Mouse (Mus musculus) MEL (cell line): ENCODE results near the gene Hnf1b. TPM values are rescaled to one million over a fixed set of nuclear protein-coding genes. Genes with fewer than 3 reads are reported as not detected.

Experiments
- DNase-seq: peaks from one replicate; pipeline ENCODE4 v3.0.0; 2011; ENCODE audit warnings: low read depth, low spot score
- H3K27ac ChIP-seq: 2 replicates; pipeline ENCODE4 v1.5.1; 2012; ENCODE audit warnings: low read depth, mild to moderate bottlenecking, control low read depth, low read length, moderate library complexity; ENCODE audit not compliant: control insufficient read depth
- H3K27me3 ChIP-seq, 2 experiments: fragments of 150-350 bp in 1 of 2; sonication (generic) in 1 of 2; 2 replicates each; pipeline ENCODE4 v1.6.1; 2012; ENCODE audit warnings: low read length in 2 of 2, mild to moderate bottlenecking in 2 of 2, improper control_type of control experiment in 1 of 2, moderate library complexity in 1 of 2; ENCODE audit not compliant: insufficient read depth in 2 of 2, control insufficient read depth in 1 of 2
- H3K36me3 ChIP-seq, 2 experiments: 2 replicates each; pipeline ENCODE4 v1.6.1; 2012 to 2014; ENCODE audit warnings: low read length in 2 of 2, improper control_type of control experiment in 1 of 2, inconsistent platforms in 1 of 2, mild to moderate bottlenecking in 1 of 2; ENCODE audit not compliant: insufficient read depth in 2 of 2, control insufficient read depth in 1 of 2
- H3K4me1 ChIP-seq, 2 experiments: fragments of 150-350 bp in 1 of 2; sonication (generic) in 1 of 2; 2 replicates each; pipeline ENCODE4 v1.6.1; 2012; ENCODE audit warnings: low read length in 2 of 2, improper control_type of control experiment in 1 of 2, mild to moderate bottlenecking in 1 of 2; ENCODE audit not compliant: insufficient read depth in 2 of 2, control insufficient read depth in 1 of 2
- H3K4me3 ChIP-seq, 2 experiments: fragments of 150-350 bp in 1 of 2; sonication (generic) in 1 of 2; 2 replicates each; pipeline ENCODE4 v1.5.1; 2012; ENCODE audit warnings: low read depth in 2 of 2, low read length in 2 of 2, mild to moderate bottlenecking in 2 of 2, moderate library complexity in 2 of 2, control low read depth in 1 of 2, improper control_type of control experiment in 1 of 2; ENCODE audit not compliant: control insufficient read depth in 1 of 2, insufficient read depth in 1 of 2
- H3K79me2 ChIP-seq: 2 replicates; pipeline ENCODE4 v1.6.1; 2012; ENCODE audit warnings: mild to moderate bottlenecking, low read length, moderate library complexity; ENCODE audit not compliant: control insufficient read depth, poor library complexity, insufficient read depth
- H3K9ac ChIP-seq: 2 replicates; pipeline ENCODE4 v1.6.1; 2012; ENCODE audit warnings: low read depth, mild to moderate bottlenecking, control low read depth, low read length, moderate library complexity; ENCODE audit not compliant: control insufficient read depth, poor library complexity, severe bottlenecking
- H3K9me3 ChIP-seq: fragments of 150-350 bp; sonication (generic); replicated peaks from 2 replicates; pipeline ENCODE4 v1.6.1; 2012; ENCODE audit warnings: mild to moderate bottlenecking, low read length, improper control_type of control experiment, moderate library complexity; ENCODE audit not compliant: insufficient read depth
- CTCF ChIP-seq, 3 experiments: IDR thresholded peaks in 2 of 3; conservative IDR thresholded peaks in 1 of 3; 2 replicates each; pipeline ENCODE4 v1.5.1; 2011 to 2012; ENCODE audit warnings: low read length in 3 of 3, low read depth in 2 of 3, mild to moderate bottlenecking in 2 of 3, improper control_type of control experiment in 1 of 3, inconsistent platforms in 1 of 3, mixed read lengths in 1 of 3, moderate library complexity in 1 of 3; ENCODE audit not compliant: control insufficient read depth in 1 of 3, insufficient read depth in 1 of 3, poor library complexity in 1 of 3, severe bottlenecking in 1 of 3
- E2F4 ChIP-seq: IDR thresholded peaks from 2 replicates; pipeline ENCODE4 v1.6.1; 2011; ENCODE audit warnings: low read depth, low read length, improper control_type of control experiment, borderline replicate concordance
- ELF1 ChIP-seq: IDR thresholded peaks from 2 replicates; pipeline ENCODE4 v1.6.1; 2014; ENCODE audit warnings: low read depth, mild to moderate bottlenecking, inconsistent platforms, low read length, improper control_type of control experiment, moderate library complexity
- MAZ ChIP-seq: IDR thresholded peaks from 2 replicates; pipeline ENCODE4 v1.6.1; 2012; ENCODE audit warnings: low read depth, mild to moderate bottlenecking, inconsistent platforms, low read length, improper control_type of control experiment
- MEF2A ChIP-seq: IDR thresholded peaks from 2 replicates; pipeline ENCODE4 v1.6.1; 2014; ENCODE audit warnings: low read depth, mild to moderate bottlenecking, inconsistent platforms, low read length, improper control_type of control experiment; ENCODE audit not compliant: poor library complexity, insufficient replicate concordance, severe bottlenecking; ENCODE audit errors: extremely low read depth
- MYB ChIP-seq: IDR thresholded peaks from 2 replicates; pipeline ENCODE4 v1.6.1; 2011; ENCODE audit warnings: mild to moderate bottlenecking, low read depth, low read length, improper control_type of control experiment
- NELFE ChIP-seq: IDR thresholded peaks from 2 replicates; pipeline ENCODE4 v1.6.1; 2011; ENCODE audit warnings: low read depth, low read length, improper control_type of control experiment
- RAD21 ChIP-seq: IDR thresholded peaks from 2 replicates; pipeline ENCODE4 v1.6.1; 2011; ENCODE audit warnings: mild to moderate bottlenecking, low read depth, low read length, improper control_type of control experiment
- SIN3A ChIP-seq: IDR thresholded peaks from 2 replicates; pipeline ENCODE4 v1.6.1; 2012; ENCODE audit warnings: low read length, improper control_type of control experiment, inconsistent platforms
- SMC3 ChIP-seq: IDR thresholded peaks from 2 replicates; pipeline ENCODE4 v1.6.1; 2011; ENCODE audit warnings: low read depth, low read length, improper control_type of control experiment
- TBP ChIP-seq: IDR thresholded peaks from 2 replicates; pipeline ENCODE4 v1.8.0; 2011; ENCODE audit warnings: low read depth, low read length, improper control_type of control experiment
- UBTF ChIP-seq: IDR thresholded peaks from 2 replicates; pipeline ENCODE4 v1.6.1; 2012; ENCODE audit warnings: low read depth, mild to moderate bottlenecking, inconsistent platforms, low read length, improper control_type of control experiment, moderate library complexity, borderline replicate concordance; ENCODE audit not compliant: insufficient read depth
- ZKSCAN1 ChIP-seq: IDR thresholded peaks from 2 replicates; pipeline ENCODE4 v1.6.1; 2012; ENCODE audit warnings: low read depth, mild to moderate bottlenecking, inconsistent platforms, low read length, improper control_type of control experiment, moderate library complexity
- ZNF384 ChIP-seq: IDR thresholded peaks from 2 replicates; pipeline ENCODE4 v1.6.1; 2012; ENCODE audit warnings: low read depth, mild to moderate bottlenecking, inconsistent platforms, low read length, improper control_type of control experiment
- polyA plus RNA-seq, 2 experiments: library from polyadenylated mRNA; stranded (reverse) in 1 of 2; unstranded in 1 of 2; fragments of >175 nt in 1 of 2; fragments of >200 nt in 1 of 2; gene quantifications; 2 replicates each; pipeline versions ENCODE4 v1.2.1 to v1.2.4; 2012; ENCODE audit warnings: low replicate concordance in 2 of 2, low read depth in 1 of 2; ENCODE audit not compliant: insufficient read length in 2 of 2, insufficient read depth in 1 of 2, missing spikeins in 1 of 2
- total RNA-seq: library from RNA; depleted of rRNA; stranded (reverse); fragments of 300-350 nt; gene quantifications from 2 replicates; pipeline ENCODE4 v1.2.3, GENCODE M21; 2012

The Hnf1b gene
- total and polyA plus RNA-seq, 3 experiments, result not detected

DNA sequence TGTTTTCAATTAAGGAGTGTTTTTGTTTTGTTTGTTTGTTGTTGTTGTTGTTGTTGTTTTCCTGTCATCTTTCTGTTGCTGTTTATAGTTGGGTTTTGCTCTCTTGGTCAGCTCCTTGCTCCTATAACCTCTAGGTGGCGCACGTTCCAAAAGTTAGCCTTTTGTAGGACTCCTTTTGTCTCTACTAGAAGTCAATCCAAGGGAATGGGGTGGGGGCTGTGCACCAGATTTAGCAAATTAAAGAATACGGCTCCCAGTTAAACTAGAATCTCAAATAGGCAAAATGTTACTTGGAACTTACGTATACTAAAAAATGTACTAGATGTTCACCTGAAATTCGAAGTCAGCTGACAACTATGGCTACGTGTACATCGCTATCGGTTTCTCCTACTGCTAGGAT is 47.7 kb upstream of the Hnf1b start:
- no peaks in the 10 kb centered on the region for H3K9me3 ChIP-seq
- H3K4me1 ChIP-seq, result no peaks in the 10 kb centered on the region
- no peaks in the 10 kb centered on the region for H3K79me2 ChIP-seq
- DNase-seq, result peak; percentile 81
- no peaks in the 10 kb centered on the region for H3K36me3 ChIP-seq
- peaks cover 2 to 7% of the 10 kb centered on the region in 2 experiments; a peak in 3 of 4 replicates for H3K27me3 ChIP-seq
- no peak overlapping the region for H3K9ac ChIP-seq
- no peak overlapping the region for H3K4me3 ChIP-seq
- no peak overlapping the region for H3K27ac ChIP-seq
- TF ChIP-seq RAD21 (peak; percentile 40), ZNF384 (peak; percentile 73), SIN3A (no peak), MAZ (no peak), TBP (peak; percentile 93), CTCF (IDR thresholded peaks at IDR 0.05 in 2 of 3, conservative IDR thresholded peaks at IDR 0.05 in 1 of 3; ENCODE audit: control insufficient read depth in 1 of 3, insufficient read depth in 1 of 3, low read depth in 2 of 3, low read length in 3 of 3, poor library complexity in 1 of 3, severe bottlenecking in 1 of 3) (peak; percentile 43 to 65 (median 57)), NELFE (no peak), MYB (no peak), SMC3 (peak; percentile 41), E2F4 (no peak), ELF1 (no peak)

DNA sequence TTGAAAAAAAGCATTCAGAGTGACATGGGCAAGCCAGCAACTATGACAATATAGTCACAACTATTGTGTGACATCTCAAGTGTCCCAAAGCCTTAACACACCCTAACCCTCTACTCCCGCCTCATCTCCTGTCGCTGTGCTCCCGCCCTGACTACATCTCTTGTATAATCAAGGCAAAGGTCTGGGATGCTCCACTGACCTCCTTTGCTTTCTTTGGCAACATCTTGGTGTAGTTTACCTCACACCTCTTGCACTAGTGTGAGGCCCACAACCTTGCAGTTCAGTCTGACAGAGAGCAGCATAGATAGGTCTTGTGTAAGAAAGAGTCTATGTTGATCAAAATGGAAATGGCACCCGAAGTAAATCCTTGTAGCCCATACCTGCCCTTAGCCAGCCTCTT is 47.3 kb upstream of the Hnf1b start:
- no peaks in the 10 kb centered on the region for H3K36me3 ChIP-seq
- TF ChIP-seq MEF2A (no peak), TBP (no peak; the same call in 1 of the 2 replicates), ZKSCAN1 (no peak), E2F4 (no peak)
- peaks cover 2 to 10% of the 10 kb centered on the region in 2 experiments; a peak in 3 of 4 replicates for H3K27me3 ChIP-seq
- H3K9me3 ChIP-seq, result no peaks in the 10 kb centered on the region
- H3K4me3 ChIP-seq, result no peak overlapping the region
- no peaks in the 10 kb centered on the region for H3K4me1 ChIP-seq
- no peaks in the 10 kb centered on the region for H3K79me2 ChIP-seq
- H3K9ac ChIP-seq, result no peak overlapping the region
- DNase-seq, result no peak
- no peak overlapping the region for H3K27ac ChIP-seq

DNA sequence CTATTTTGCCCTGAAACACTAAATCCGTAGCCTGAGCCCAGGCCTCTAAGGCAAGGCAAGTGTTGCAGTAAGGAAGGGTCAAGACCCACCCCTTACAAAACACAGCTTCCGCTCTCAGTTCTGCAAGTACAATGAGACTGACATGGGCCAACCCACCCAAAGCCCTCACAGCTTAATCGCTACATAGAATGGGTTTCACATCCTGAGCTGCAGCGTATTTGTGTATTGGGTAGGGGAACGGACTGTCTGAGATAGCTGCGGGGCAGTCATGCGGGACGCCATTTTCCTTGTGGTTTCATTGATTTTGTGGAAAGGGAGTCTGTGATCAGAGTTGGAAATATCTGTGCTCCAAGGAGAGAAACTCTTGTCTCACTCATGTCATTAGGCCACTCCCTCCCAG is 39.4 kb upstream of the Hnf1b start:
- DNase-seq, result no peak
- Histone ChIP-seq H3K9me3 (no peaks in the 10 kb centered on the region), H3K36me3 (no peaks in the 10 kb centered on the region), H3K79me2 (no peaks in the 10 kb centered on the region), H3K27ac (no peak overlapping the region), H3K9ac (no peak overlapping the region), H3K4me1 (no peaks in the 10 kb centered on the region), H3K27me3 (peaks cover 5 to 14% of the 10 kb centered on the region in 2 experiments), H3K4me3 (no peak overlapping the region)
- TF ChIP-seq UBTF, result no peak
